Mouse (Mus musculus) ES-Bruce4 (cell line): Measurements from ENCODE around the gene Cdhr5.

Experiments used
- EP300 ChIP-seq: IDR thresholded peaks from 2 replicates; pipeline ENCODE4 v1.6.1; 2011; ENCODE audit warnings: low read depth, low read length; ENCODE audit not compliant: insufficient read depth
- POLR2A ChIP-seq: IDR thresholded peaks from one replicate; pipeline ENCODE4 v1.8.1; 2011; ENCODE audit warnings: low read length; ENCODE audit not compliant: insufficient read depth

DNA sequence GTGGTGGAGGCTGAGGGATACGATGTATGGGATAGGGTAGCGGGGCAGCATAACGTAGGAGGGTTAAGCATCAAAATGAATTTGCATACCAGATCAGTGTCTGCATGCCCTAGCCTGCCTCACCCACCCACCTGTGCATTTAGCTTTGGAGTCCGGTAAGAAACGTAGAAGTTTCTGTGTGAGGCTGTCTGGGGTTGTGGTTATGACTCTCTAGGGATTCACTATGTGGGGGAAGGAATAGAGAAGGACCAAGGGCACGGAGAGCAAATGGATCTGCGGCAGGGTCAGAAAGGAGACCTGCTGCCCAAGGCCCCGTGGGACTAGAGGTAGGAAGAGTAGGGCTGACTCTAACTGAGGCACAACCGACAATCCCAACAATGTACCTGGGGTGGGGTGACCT, 1.2 kb downstream of the Cdhr5 start:
- TF ChIP-seq POLR2A (no peak), EP300 (no peak)
